In genomic region chr2:71974143-71974846, GRCm38 (mm10) we compare ENCODE assay signal across 17 mouse cellular contexts. TPM values are rescaled to one million over a fixed set of nuclear protein-coding genes. Genes with fewer than 3 reads are reported as not detected.
DNase-seq lines count a peak whose midpoint lies in the region; ATAC-seq and TF ChIP-seq lines count a peak whose summit lies in the region.
"Had no signal": no experiment of that assay in that cellular context is flagged by ENCODE, and none has a peak within 500 bp of the region (broad histone marks: within the 10 kb centered on the region; RNA-seq: fewer than 3 reads in every experiment).

No protein-coding gene starts in this region.

- no peak overlapping the region for H3K9ac ChIP-seq in stomach, postnatal 0 days (ENCODE audit: low read length)
- H3K9ac ChIP-seq: liver, embryonic 15.5 days; neural tube, embryonic 15.5 days had no signal

- no peak for TF ChIP-seq CTCF in stomach, postnatal 0 days (IDR thresholded peaks at IDR 0.05; ENCODE audit: low read depth)

- no peaks in the 10 kb centered on the region for H3K36me3 ChIP-seq in stomach, postnatal 0 days (ENCODE audit: control insufficient read depth, insufficient read depth, low read length)
- H3K36me3 ChIP-seq: forebrain, embryonic 10.5 days; liver, embryonic 15.5 days; neural tube, embryonic 15.5 days had no signal

- intact Hi-C loops in left cerebral cortex, postnatal 4 days (cut with DNase I) = no loop called here
- intact Hi-C loops in left cerebral cortex, postnatal 36 days (cut with DNase I) = no loop called here

- H3K27me3 ChIP-seq in stomach, postnatal 0 days (ENCODE audit: control insufficient read depth, insufficient read depth, low read length) = no peaks in the 10 kb centered on the region
- H3K27me3 ChIP-seq: neural tube, embryonic 15.5 days had no signal

- ATAC-seq in stomach, postnatal 0 days (ENCODE audit: low FRiP score, low TSS enrichment) = peak; percentile 42; the same call in 1 of the 2 replicates
- ATAC-seq in inflammation-experienced regulatory T-cells, adult 6 months = no peak
- ATAC-seq: intestine, embryonic 16.5 days; midbrain, embryonic 16.5 days had no signal

- DNase-seq in adrenal gland, adult (ENCODE audit: inconsistent age in 2 of 2, low spot score in 1 of 2) = peak; percentile 83 to 88
- no peak for DNase-seq in adrenal gland, postnatal 4 days (ENCODE audit: low spot score in 2 of 2)
- peak; percentile 86 for DNase-seq in left cerebral cortex, postnatal 4 days
- no peak for DNase-seq in left cerebral cortex, postnatal 36 days (ENCODE audit: low spot score in 2 of 2)
- peak; percentile 92 for DNase-seq in cerebellum, adult 9-11 months
- DNase-seq in stomach, postnatal 0 days (ENCODE audit: low spot score) = no peak
- no peak for DNase-seq in frontal cortex, postnatal 25 days (ENCODE audit: low spot score in 2 of 2)
- DNase-seq: gastrocnemius, postnatal 14 days; lung, postnatal 36 days; right cerebral cortex, postnatal 14 days; thymus, postnatal 36 days had no signal

- H3K27ac ChIP-seq in stomach, postnatal 0 days (replicated peaks) = no peak overlapping the region
- H3K27ac ChIP-seq: forebrain, embryonic 10.5 days; liver, embryonic 15.5 days; neural tube, embryonic 15.5 days had no signal

- H3K9me3 ChIP-seq in stomach, postnatal 0 days (ENCODE audit: control insufficient read depth, low read length) = no peaks in the 10 kb centered on the region
- H3K9me3 ChIP-seq: forebrain, embryonic 10.5 days; liver, embryonic 15.5 days; neural tube, embryonic 15.5 days had no signal

- H3K4me2 ChIP-seq in stomach, postnatal 0 days (replicated peaks; ENCODE audit: low read depth) = no peak overlapping the region
- H3K4me2 ChIP-seq: liver, embryonic 15.5 days; neural tube, embryonic 15.5 days had no signal

- no peak overlapping the region for H3K4me3 ChIP-seq in stomach, postnatal 0 days (ENCODE audit: low read depth, low read length)
- H3K4me3 ChIP-seq: forebrain, embryonic 10.5 days; liver, embryonic 15.5 days; neural tube, embryonic 15.5 days had no signal

- no peak for TF ChIP-seq EP300 in stomach, postnatal 0 days (optimal IDR thresholded peaks at IDR 0.05)

- H3K4me1 ChIP-seq in stomach, postnatal 0 days (replicated peaks; ENCODE audit: control insufficient read depth, insufficient read depth) = no peaks in the 10 kb centered on the region
- H3K4me1 ChIP-seq: forebrain, embryonic 10.5 days; liver, embryonic 15.5 days; neural tube, embryonic 15.5 days had no signal

- WGBS in stomach, postnatal 0 days = 70% methylated on average over 10 of the region's 11 CpGs

RNA-seq across cellular contexts. Expression of gene Rapgef4, which starts 6.7 kb away (rescaled TPM):
- 100 to 1,000 TPM; 171 to 221 TPM for total RNA-seq in adrenal gland, postnatal 4 days (2021)
- 10 to 100 TPM; 85.4 to 88.9 TPM for total RNA-seq in left cerebral cortex, postnatal 4 days (2021)
- total RNA-seq in left cerebral cortex, postnatal 36 days (2021) = 100 to 1,000 TPM; 419 to 456 TPM
- polyA plus RNA-seq in stomach, postnatal 0 days (2015; fragmentation: Nextera tagmentation; extraction: Ambion mirVana) = 3.5 and 3.6 TPM in 2 replicates
- polyA plus RNA-seq in inflammation-experienced regulatory T-cells, adult 6 months (2017; shearing (Covaris generic)) = 1 to 10 TPM in 2 of 3 experiments, under 1 TPM in 1; 0.87 to 8.7 (median 8.6) TPM

Comparison
In these comparisons a context has a peak if more than half of its experiments do, and no peak if none do; other contexts are left out.
1. DNase-seq: peak in adrenal gland, adult (2 of 2), left cerebral cortex, postnatal 4 days (single experiment) and cerebellum, adult 9-11 months (single experiment); none in adrenal gland, postnatal 4 days (0 of 2), left cerebral cortex, postnatal 36 days (0 of 2), stomach, postnatal 0 days (single experiment) and frontal cortex, postnatal 25 days (0 of 2).